ENCODE assay signal across 12 mouse cellular contexts in genomic region chr16:52186731-52187130, GRCm38 (mm10).
A peak's percentile ranks its signal among the peaks of the same experiment; 100 is the strongest.
DNase-seq lines count a peak whose midpoint lies in the region; ATAC-seq and TF ChIP-seq lines count a peak whose summit lies in the region.
"Had no signal": no experiment of that assay in that cellular context is flagged by ENCODE, and none has a peak within 500 bp of the region (broad histone marks: within the 10 kb centered on the region; RNA-seq: fewer than 3 reads in every experiment).

No protein-coding gene starts in this region.

- H3K4me2 ChIP-seq in hindbrain, postnatal 0 days (ENCODE audit: low read depth, low read length): no peak overlapping the region
- H3K4me2 ChIP-seq in hindbrain, embryonic 14.5 days (replicated peaks): no peak overlapping the region
- no peak overlapping the region for H3K4me2 ChIP-seq in lung, embryonic 15.5 days
- H3K4me2 ChIP-seq: embryonic facial prominence, embryonic 13.5 days had no signal

- no peak overlapping the region for H3K4me3 ChIP-seq in hindbrain, postnatal 0 days (ENCODE audit: low read length)
- H3K4me3 ChIP-seq in hindbrain, embryonic 14.5 days (replicated peaks; ENCODE audit: low read length): no peak overlapping the region
- H3K4me3 ChIP-seq in lung, embryonic 15.5 days: no peak overlapping the region
- H3K4me3 ChIP-seq: embryonic facial prominence, embryonic 13.5 days; megakaryocyte, embryonic 14.5 days had no signal

- no peak for TF ChIP-seq CTCF in hindbrain, postnatal 0 days (IDR thresholded peaks at IDR 0.05; ENCODE audit: low read depth)

- 61% methylated on average over 10 of the region's 10 CpGs for WGBS in hindbrain, postnatal 0 days
- WGBS in hindbrain, embryonic 14.5 days: 76% methylated on average over 10 of the region's 10 CpGs
- 23% methylated on average over 10 of the region's 10 CpGs for WGBS in lung, embryonic 15.5 days

- DNase-seq in adrenal gland, postnatal 10 days: peak; percentile 58
- DNase-seq in adrenal gland, adult 18-20 months (ENCODE audit: low spot score in 2 of 2): no peak
- peak; percentile 24 for DNase-seq in hindbrain, postnatal 0 days (ENCODE audit: low spot score)
- no peak for DNase-seq in hindbrain, embryonic 14.5 days (ENCODE audit: low spot score)
- peak; percentile 65 for DNase-seq in NIH3T3 (ENCODE audit: low read depth)
- DNase-seq: forebrain, postnatal 0 days had no signal

- H3K9me3 ChIP-seq in hindbrain, postnatal 0 days (ENCODE audit: low read length): no peaks in the 10 kb centered on the region
- H3K9me3 ChIP-seq in hindbrain, embryonic 14.5 days (ENCODE audit: control insufficient read depth, low read length): no peaks in the 10 kb centered on the region
- no peaks in the 10 kb centered on the region for H3K9me3 ChIP-seq in lung, embryonic 15.5 days
- H3K9me3 ChIP-seq: embryonic facial prominence, embryonic 13.5 days; megakaryocyte, embryonic 14.5 days had no signal

- no peak overlapping the region for H3K9ac ChIP-seq in hindbrain, postnatal 0 days (replicated peaks; ENCODE audit: low read length)
- no peak overlapping the region for H3K9ac ChIP-seq in hindbrain, embryonic 14.5 days
- no peak overlapping the region for H3K9ac ChIP-seq in lung, embryonic 15.5 days
- H3K9ac ChIP-seq: embryonic facial prominence, embryonic 13.5 days; forebrain, postnatal 0 days had no signal

- no peak overlapping the region for H3K27ac ChIP-seq in hindbrain, postnatal 0 days
- no peak overlapping the region for H3K27ac ChIP-seq in hindbrain, embryonic 14.5 days
- 0 out of 2 replicates have a peak overlapping the region, but pooled peaks have one; percentile 31 for H3K27ac ChIP-seq in lung, embryonic 15.5 days
- H3K27ac ChIP-seq: embryonic facial prominence, embryonic 13.5 days had no signal

- no peak for ATAC-seq in hindbrain, postnatal 0 days
- ATAC-seq in hindbrain, embryonic 14.5 days (ENCODE audit: low FRiP score): no peak
- peak; percentile 93; the same call in 1 of the 2 replicates for ATAC-seq in lung, embryonic 15.5 days (ENCODE audit: borderline replicate concordance, extremely low read depth, low FRiP score, low TSS enrichment)
- no peak for ATAC-seq in megakaryocyte progenitor cell, adult 5-6 weeks (replicated peaks; ENCODE audit: poor library complexity)
- ATAC-seq in erythroblast, adult 5-6 weeks (replicated peaks; ENCODE audit: low FRiP score, poor library complexity, severe bottlenecking): no peak
- ATAC-seq: forebrain, postnatal 0 days; inflammation-experienced regulatory T-cells, adult 6 months had no signal

- peaks cover 4% of the 10 kb centered on the region; the same call in 1 of the 2 replicates for H3K36me3 ChIP-seq in hindbrain, postnatal 0 days (ENCODE audit: insufficient read depth, low read length)
- peaks cover 39% of the 10 kb centered on the region for H3K36me3 ChIP-seq in hindbrain, embryonic 14.5 days (replicated peaks; ENCODE audit: control insufficient read depth, insufficient read depth)
- peaks cover 42% of the 10 kb centered on the region for H3K36me3 ChIP-seq in lung, embryonic 15.5 days

- no peaks in the 10 kb centered on the region for H3K4me1 ChIP-seq in hindbrain, postnatal 0 days (ENCODE audit: insufficient read depth, low read length)
- no peaks in the 10 kb centered on the region for H3K4me1 ChIP-seq in hindbrain, embryonic 14.5 days (replicated peaks; ENCODE audit: control insufficient read depth, insufficient read depth, low read length)
- peaks cover 13% of the 10 kb centered on the region; the same call in 1 of the 2 replicates for H3K4me1 ChIP-seq in lung, embryonic 15.5 days
- H3K4me1 ChIP-seq: embryonic facial prominence, embryonic 13.5 days had no signal

- H3K27me3 ChIP-seq in hindbrain, postnatal 0 days (ENCODE audit: insufficient read depth, low read length): no peaks in the 10 kb centered on the region
- H3K27me3 ChIP-seq in hindbrain, embryonic 14.5 days (ENCODE audit: control insufficient read depth, insufficient read depth, low read length): no peaks in the 10 kb centered on the region
- H3K27me3 ChIP-seq in lung, embryonic 15.5 days: no peaks in the 10 kb centered on the region
- H3K27me3 ChIP-seq: embryonic facial prominence, embryonic 13.5 days; megakaryocyte, embryonic 14.5 days had no signal

Comparison
In these comparisons a context has a peak if more than half of its experiments do, and no peak if none do; other contexts are left out.
1. DNase-seq: peak in adrenal gland, postnatal 10 days (single experiment), hindbrain, postnatal 0 days (single experiment) and NIH3T3 (single experiment); none in adrenal gland, adult 18-20 months (0 of 2) and hindbrain, embryonic 14.5 days (single experiment).